Mouse (Mus musculus) embryonic facial prominence, embryonic 14.5 days (tissue): ENCODE data around the gene Kctd7. TPM values are rescaled to one million over a fixed set of nuclear protein-coding genes. Genes with fewer than 3 reads are reported as not detected.
A peak's percentile ranks its signal among the peaks of the same experiment; 100 is the strongest.

Source experiments
- ATAC-seq: fragments of 200-750 bp; cut with Nextera tagmentation; 2 replicates; pipeline ENCODE4 v1.8.0; 2017; ENCODE audit warnings: low read depth, moderate number of reproducible peaks, moderate TSS enrichment
- DNase-seq: peaks from one replicate; pipeline ENCODE4 v3.0.0-alpha.2; 2015; ENCODE audit warnings: low spot score
- H3K27ac ChIP-seq: fragments of 300-500 bp; sonication (generic); replicated peaks from 2 replicates; pipeline ENCODE4 v1.5.1; 2014; ENCODE audit warnings: low read depth, mild to moderate bottlenecking, low read length, moderate library complexity
- H3K27me3 ChIP-seq: fragments of 300-500 bp; sonication (generic); replicated peaks from 2 replicates; pipeline ENCODE4 v1.6.1; 2014; ENCODE audit warnings: low read length; ENCODE audit not compliant: control insufficient read depth, insufficient read depth
- H3K36me3 ChIP-seq: fragments of 300-500 bp; sonication (generic); 2 replicates; pipeline ENCODE4 v1.6.1; 2014; ENCODE audit warnings: low read length, mixed read lengths; ENCODE audit not compliant: control insufficient read depth, insufficient read depth
- H3K4me1 ChIP-seq: fragments of 300-500 bp; sonication (generic); 2 replicates; pipeline ENCODE4 v1.6.1; 2014; ENCODE audit warnings: antibody characterized with exemption, low read length; ENCODE audit not compliant: control insufficient read depth, insufficient read depth
- H3K4me2 ChIP-seq: fragments of 300-500 bp; sonication (generic); 2 replicates; pipeline ENCODE4 v1.6.1; 2014; ENCODE audit warnings: low read depth, mild to moderate bottlenecking, low read length, moderate library complexity, mixed read lengths
- H3K4me3 ChIP-seq: fragments of 300-500 bp; sonication (generic); 2 replicates; pipeline ENCODE4 v1.5.1; 2014; ENCODE audit warnings: low read depth, mild to moderate bottlenecking, low read length
- H3K9ac ChIP-seq: fragments of 300-500 bp; sonication (generic); 2 replicates; pipeline ENCODE4 v1.6.1; 2014; ENCODE audit warnings: low read depth, mild to moderate bottlenecking, low read length, moderate library complexity, mixed read lengths
- H3K9me3 ChIP-seq: fragments of 300-500 bp; sonication (generic); 2 replicates; pipeline ENCODE4 v1.6.1; 2016; ENCODE audit warnings: low read length; ENCODE audit not compliant: control insufficient read depth
- WGBS: fragments of 180-500 bp; shearing (Covaris S2); extraction: QIAGEN DNeasy Blood & Tissue Kit; methylation state at CpG from one replicate; pipeline ENCODE4 v1.1.7; 2014; 5-methylcytosine and 5-hydroxymethylcytosine counted together
- polyA plus RNA-seq: library from polyadenylated mRNA; unstranded; fragments of >200 nt; fragmentation: Nextera tagmentation; extraction: Ambion mirVana; gene quantifications from 2 replicates; pipeline ENCODE4 v1.2.1, GENCODE M21; 2014

Kctd7 gene
- polyA plus RNA-seq, 1 experiment from 2014 or later = 6.5 TPM

DNA sequence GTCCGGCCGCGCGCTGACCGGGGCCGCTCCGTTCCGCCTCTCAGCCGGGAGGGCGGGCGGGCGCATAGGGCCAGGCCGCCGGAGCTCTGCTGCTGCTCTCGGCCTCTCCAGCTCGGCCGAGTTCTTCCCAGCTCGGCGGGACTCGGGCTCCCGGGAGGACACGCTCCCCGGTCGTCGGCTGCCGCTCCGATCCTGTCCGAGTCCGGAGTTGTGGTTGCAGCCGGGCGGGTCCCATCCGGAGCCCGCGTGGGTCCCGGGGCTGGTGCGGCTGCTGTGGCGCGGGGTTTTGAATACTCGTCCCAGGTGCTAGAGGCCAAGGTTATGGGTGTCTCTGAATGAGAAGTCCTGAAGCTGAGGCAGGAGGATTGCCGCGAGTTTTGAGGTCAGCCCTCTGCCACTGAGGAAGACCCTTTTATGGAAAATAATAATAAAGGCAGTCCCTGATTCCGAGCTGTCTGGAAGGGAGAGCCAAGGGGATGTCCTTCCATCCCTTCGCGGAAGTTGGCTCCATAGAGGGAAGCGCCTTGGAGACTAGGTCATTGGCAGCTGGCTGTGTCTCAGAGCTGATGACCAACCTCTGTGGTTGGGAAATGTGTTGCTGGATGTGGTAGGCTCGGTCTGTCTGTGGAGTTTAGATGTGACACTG lies 27.4 kb downstream of the Kctd7 start:
- Histone ChIP-seq H3K4me2 (peak overlapping the region; percentile 80), H3K36me3 (no peaks in the 10 kb centered on the region), H3K27me3 (no peaks in the 10 kb centered on the region), H3K27ac (peak overlapping the region; percentile 75), H3K9me3 (no peaks in the 10 kb centered on the region), H3K4me1 (peaks cover 12% of the 10 kb centered on the region), H3K9ac (peak overlapping the region; percentile 91), H3K4me3 (peak overlapping the region; percentile 87)
- under 1% methylated on average over 23 of the region's 46 CpGs for WGBS
- ATAC-seq (peak; percentile 84), DNase-seq (peak; percentile 19)

DNA sequence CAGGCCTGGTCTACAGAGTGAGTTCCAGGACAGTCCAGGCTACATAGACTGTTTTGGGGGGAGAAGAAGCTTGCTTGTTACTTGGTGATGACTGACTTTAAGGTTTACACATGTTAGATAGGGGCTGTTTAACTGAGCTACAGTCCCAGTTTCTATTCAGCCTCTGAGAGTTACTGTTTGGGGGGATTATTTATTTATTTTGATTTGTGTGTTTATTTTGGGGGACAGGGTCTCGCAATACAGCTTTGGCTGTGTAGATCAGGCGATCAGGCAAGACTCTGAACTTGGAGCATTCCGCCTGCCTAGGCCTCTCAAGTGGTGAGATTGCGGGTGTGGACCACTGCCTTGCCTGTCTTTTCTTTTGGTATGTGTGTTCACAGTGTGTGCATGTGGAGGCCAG lies 28.4 kb downstream of the Kctd7 start:
- Histone ChIP-seq H3K9ac (peak overlapping the region; percentile 5; the same call in 1 of the 2 replicates), H3K4me1 (peaks cover 12% of the 10 kb centered on the region), H3K4me3 (peak overlapping the region; percentile 87), H3K36me3 (no peaks in the 10 kb centered on the region), H3K9me3 (no peaks in the 10 kb centered on the region), H3K27ac (no peak overlapping the region), H3K27me3 (no peaks in the 10 kb centered on the region), H3K4me2 (peak overlapping the region; percentile 80)
- ATAC-seq (no peak), DNase-seq (no peak)
- WGBS = 87% methylated on average over 4 of the region's 4 CpGs

DNA sequence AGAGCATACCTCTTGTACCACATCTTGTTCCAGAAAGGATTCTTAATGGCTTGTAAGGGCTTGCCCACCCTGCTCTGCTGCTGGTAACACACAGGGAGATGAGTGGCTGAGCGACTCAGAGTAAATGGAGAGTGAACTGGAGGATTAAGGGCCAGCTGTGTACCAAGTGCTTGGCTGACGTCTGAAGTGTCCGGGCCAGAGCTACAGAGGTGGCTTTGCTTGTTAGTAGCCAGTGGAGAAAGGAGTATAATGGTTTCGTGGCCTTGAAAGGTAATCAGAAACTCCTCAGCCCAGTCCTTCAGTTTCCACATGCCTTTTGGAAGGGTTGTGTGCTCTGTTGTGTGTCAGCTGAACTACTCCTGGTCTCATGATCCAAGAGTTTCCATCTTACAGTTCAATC lies 33.2 kb downstream of the Kctd7 start:
- no peak overlapping the region; the same call in 1 of the 2 replicates for H3K27ac ChIP-seq
- no peaks in the 10 kb centered on the region for H3K27me3 ChIP-seq
- H3K4me1 ChIP-seq = peaks cover 6% of the 10 kb centered on the region
- no peaks in the 10 kb centered on the region for H3K9me3 ChIP-seq
- no peak overlapping the region for H3K4me3 ChIP-seq
- whole genome bisulfite sequencing = 39% methylated on average over 4 of the region's 4 CpGs
- H3K4me2 ChIP-seq = no peak overlapping the region
- DNase-seq (peak; percentile 54), ATAC-seq (peak; percentile 66; the same call in 1 of the 2 replicates)
- H3K9ac ChIP-seq = no peak overlapping the region
- no peaks in the 10 kb centered on the region for H3K36me3 ChIP-seq

DNA sequence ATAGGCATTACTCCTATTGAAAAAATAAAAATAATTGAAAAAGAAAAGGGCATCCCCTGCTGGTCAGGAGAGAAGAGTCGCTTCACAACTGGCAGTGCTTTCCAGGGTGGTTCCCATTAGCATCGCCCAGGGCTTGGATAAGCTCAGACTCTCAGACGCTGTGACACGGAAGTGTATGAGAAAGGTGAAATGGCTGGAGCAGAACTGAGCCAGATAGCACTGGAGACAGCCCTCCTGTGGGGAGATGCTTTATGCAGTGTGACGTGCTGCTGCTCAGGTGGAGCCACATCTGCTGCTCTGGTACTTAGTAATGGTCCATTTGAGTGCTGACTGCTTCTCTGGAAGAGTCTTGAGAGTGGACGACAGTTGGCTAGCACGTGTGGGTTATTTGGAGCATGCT lies 35.7 kb downstream of the Kctd7 start:
- no peaks in the 10 kb centered on the region for H3K4me1 ChIP-seq
- H3K4me2 ChIP-seq = no peak overlapping the region
- DNase-seq (no peak), ATAC-seq (peak; percentile 30; the same call in 1 of the 2 replicates)
- H3K27me3 ChIP-seq = no peaks in the 10 kb centered on the region
- no peak overlapping the region for H3K27ac ChIP-seq
- WGBS = 66% methylated on average over 7 of the region's 7 CpGs
- H3K9me3 ChIP-seq = no peaks in the 10 kb centered on the region
- H3K4me3 ChIP-seq = no peak overlapping the region
- H3K36me3 ChIP-seq = no peaks in the 10 kb centered on the region
- H3K9ac ChIP-seq = no peak overlapping the region

DNA sequence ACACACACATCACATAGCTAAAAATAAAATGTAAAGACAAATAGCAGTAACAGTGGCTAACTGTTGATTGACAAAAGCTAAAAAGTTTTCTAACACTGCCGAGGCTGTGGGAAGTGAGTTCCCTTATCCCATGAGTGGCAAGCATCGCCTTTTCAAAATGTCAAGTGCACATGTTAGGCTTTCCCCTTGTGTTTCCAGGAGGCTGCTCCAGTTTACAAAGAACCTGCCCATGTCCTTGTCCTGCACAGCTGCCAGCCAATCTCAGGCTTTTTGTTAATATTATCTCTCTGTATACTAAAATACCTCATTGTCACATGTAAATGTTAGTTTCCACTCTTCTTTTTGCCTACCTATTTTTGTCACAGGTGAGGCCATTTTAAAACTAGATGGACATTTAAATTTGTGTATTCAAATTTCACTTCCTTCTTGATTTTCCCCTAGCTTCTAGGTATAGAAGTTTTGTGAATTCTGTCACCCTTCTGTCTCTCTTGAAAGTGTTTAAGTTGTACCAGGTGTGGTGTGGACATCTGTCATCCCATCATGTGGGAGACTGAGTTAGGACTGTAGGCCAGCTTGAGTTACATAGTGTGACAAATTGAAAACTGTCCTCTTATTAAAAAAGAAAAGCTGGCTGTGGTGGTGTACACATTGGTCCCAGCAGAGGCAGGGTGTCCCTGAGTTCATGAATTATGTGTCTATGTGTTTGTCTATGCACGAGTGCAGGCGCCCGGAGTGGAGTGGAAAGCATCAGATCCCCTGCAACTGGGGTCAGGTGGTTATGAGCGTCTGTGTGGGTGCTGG lies 37.3 kb downstream of the Kctd7 start:
- Histone ChIP-seq H3K27ac (no peak overlapping the region), H3K9ac (no peak overlapping the region)
- WGBS = 81% methylated on average over 6 of the region's 6 CpGs

DNA sequence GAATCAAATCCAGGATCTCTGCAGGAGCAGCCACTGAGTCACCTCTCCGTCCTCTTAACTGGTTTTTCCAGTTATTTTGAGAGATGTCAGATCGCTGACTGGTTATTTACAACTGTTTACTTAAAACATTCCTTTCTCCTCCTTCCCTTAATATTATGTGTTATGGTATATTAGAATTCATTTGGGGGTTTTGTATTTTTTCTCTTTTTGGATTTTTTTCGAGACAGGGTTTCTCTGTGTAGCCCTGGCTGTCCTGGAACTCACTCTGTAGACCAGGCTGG lies 37.8 kb downstream of the Kctd7 start:
- Histone ChIP-seq H3K27ac (no peak overlapping the region), H3K9ac (no peak overlapping the region), H3K4me1 (no peaks in the 10 kb centered on the region), H3K27me3 (no peaks in the 10 kb centered on the region), H3K4me3 (no peak overlapping the region), H3K4me2 (no peak overlapping the region), H3K36me3 (no peaks in the 10 kb centered on the region), H3K9me3 (no peaks in the 10 kb centered on the region)
- no peak for DNase-seq
- ATAC-seq = no peak
- WGBS = 81% methylated on average over 3 of the region's 3 CpGs

More for the DNA sequence above, 37.3 kb downstream of the Kctd7 start:
- Histone ChIP-seq H3K4me3 (no peak overlapping the region), H3K9me3 (no peaks in the 10 kb centered on the region), H3K4me2 (no peak overlapping the region), H3K36me3 (no peaks in the 10 kb centered on the region), H3K27me3 (no peaks in the 10 kb centered on the region), H3K4me1 (no peaks in the 10 kb centered on the region)
- no peak for DNase-seq
- no peak for ATAC-seq

DNA sequence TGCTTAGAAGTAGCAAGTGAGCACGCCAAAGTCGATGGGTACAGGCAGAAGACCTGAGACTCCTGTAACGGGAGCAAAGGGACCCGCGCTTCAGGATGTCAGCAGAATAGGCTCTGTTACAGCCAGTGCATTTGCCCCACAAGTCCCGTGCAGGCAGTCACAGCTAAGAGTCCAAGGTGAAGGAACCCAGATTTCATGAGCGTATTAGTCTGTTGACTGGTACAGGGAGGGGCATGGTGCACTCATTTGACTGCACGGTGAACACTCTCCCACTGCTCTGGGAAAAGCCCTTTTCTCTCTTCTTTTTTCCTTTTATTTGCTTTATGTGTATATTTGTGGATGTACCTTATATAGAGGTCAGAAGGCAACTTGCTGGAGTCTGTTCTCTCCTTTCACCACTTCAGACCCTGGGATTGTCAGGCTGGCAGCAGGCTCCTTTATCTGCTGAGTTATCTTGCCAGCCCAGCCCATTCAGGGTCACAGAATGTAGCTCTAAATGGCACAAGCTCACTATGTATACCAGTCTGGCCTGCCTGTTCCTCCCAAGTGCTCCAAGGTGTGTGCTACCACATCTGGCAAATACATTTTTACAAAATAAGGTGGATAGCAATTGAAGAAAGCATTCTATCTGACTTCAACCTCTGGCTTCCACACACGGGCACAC lies 39.7 kb downstream of the Kctd7 start:
- Histone ChIP-seq H3K9me3 (no peaks in the 10 kb centered on the region), H3K4me1 (no peaks in the 10 kb centered on the region), H3K36me3 (peaks cover 9% of the 10 kb centered on the region), H3K27me3 (no peaks in the 10 kb centered on the region), H3K9ac (no peak overlapping the region), H3K4me2 (no peak overlapping the region), H3K4me3 (no peak overlapping the region), H3K27ac (no peak overlapping the region)
- DNase-seq = no peak
- 91% methylated on average over 9 of the region's 9 CpGs for WGBS
- ATAC-seq = no peak

DNA sequence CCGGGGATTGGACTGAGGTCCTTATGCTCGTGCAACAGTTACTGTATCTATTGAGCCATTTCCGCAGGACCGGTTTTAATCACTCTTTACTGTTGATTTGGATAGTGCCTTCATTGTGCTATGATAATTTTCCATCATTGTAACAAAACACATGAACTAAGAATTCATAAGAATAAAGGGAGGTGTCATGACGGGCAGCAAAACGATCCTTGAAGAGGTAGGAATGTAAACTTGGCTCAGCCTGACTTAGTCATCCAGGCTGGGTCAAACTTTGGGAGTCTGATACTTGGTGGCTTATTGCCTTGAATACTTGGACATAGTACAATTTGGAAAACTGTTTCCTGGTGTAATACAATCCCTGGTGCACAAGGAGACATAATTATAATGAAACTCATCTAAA lies 40.7 kb downstream of the Kctd7 start:
- Histone ChIP-seq H3K4me1 (no peaks in the 10 kb centered on the region), H3K27me3 (no peaks in the 10 kb centered on the region), H3K9ac (no peak overlapping the region), H3K4me2 (no peak overlapping the region), H3K4me3 (no peak overlapping the region), H3K9me3 (no peaks in the 10 kb centered on the region), H3K36me3 (peaks cover 19% of the 10 kb centered on the region), H3K27ac (no peak overlapping the region)
- WGBS = 85% methylated on average over 6 of the region's 6 CpGs
- no peak for DNase-seq
- no peak for ATAC-seq
